In the genomic region with DNA sequence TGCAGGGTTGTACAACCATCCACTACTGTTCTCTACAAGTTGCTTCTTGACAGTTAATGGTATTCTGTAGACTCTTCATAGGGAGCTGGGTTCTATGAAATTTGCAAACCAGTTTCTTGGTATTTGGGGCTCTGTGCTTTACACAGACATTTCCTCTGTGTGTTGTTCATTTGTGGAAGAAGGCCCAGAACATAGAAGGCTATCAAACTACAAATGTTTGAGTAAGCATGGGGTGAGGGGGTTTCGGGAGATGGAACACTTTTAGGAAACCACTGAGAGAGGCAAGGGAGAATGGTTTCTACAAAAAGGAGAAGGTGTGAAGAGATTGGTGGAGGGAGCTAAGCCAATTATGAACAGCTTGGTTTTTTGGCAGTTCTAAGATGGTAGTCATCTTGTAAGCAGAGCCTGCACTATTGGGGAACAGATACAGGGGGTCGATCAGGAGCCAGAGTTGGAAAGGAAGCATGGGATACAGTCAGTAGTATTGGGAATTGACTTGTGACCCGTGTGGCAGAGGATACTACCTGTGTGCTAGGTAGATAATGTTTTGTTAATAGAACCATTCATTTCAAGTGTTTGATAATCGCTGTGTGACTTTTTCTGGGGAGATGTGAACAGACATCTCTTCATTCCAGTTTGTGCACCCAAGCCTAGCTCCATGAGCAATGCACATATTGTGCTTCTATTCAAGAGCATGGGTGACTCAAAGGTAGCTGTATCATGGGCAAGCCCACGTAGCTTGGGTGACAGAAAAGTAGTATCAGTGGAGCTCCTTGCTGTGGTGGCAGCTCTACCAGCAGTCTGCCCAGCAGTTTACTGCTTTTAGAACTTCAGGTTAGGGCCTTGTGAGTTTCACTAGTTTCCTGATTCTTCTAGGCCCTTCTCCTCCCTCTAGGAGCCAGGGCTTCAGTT, we compare ENCODE assay signal across 8 mouse cellular contexts. TPM values are rescaled to one million over a fixed set of nuclear protein-coding genes. Genes with fewer than 3 reads are reported as not detected.
A peak's percentile ranks its signal among the peaks of the same experiment; 100 is the strongest.
DNase-seq lines count a peak whose midpoint lies in the region; ATAC-seq and TF ChIP-seq lines count a peak whose summit lies in the region.

No protein-coding gene starts in this region.

- WGBS in heart, adult 2 months, result 77% methylated on average over 5 of the region's 5 CpGs
- 56% methylated on average over 5 of the region's 5 CpGs for WGBS in intestine, embryonic 16.5 days
- WGBS in neural tube, embryonic 14.5 days, result 64% methylated on average over 5 of the region's 5 CpGs

- H3K4me2 ChIP-seq in intestine, embryonic 16.5 days (ENCODE audit: low read depth, low read length), result peak overlapping the region; percentile 77
- peak overlapping the region; percentile 83 for H3K4me2 ChIP-seq in neural tube, embryonic 14.5 days (ENCODE audit: low read depth, low read length)

- intact Hi-C loops in heart, adult 2 months (cut with DNase I), result loop anchor here (5.0 kb wide), 1 partner anchor 375 kb away; a partner anchor contains a TSS

- no peak overlapping the region for H3K9ac ChIP-seq in heart, adult 2 months (ENCODE audit: low read depth, low read length)
- H3K9ac ChIP-seq in intestine, embryonic 16.5 days (ENCODE audit: low read depth, low read length), result peak overlapping the region; percentile 84
- no peak overlapping the region for H3K9ac ChIP-seq in neural tube, embryonic 14.5 days (replicated peaks; ENCODE audit: low read depth, low read length)

- no peaks in the 10 kb centered on the region for H3K9me3 ChIP-seq in intestine, embryonic 16.5 days (ENCODE audit: control insufficient read depth, low read length)
- no peaks in the 10 kb centered on the region for H3K9me3 ChIP-seq in neural tube, embryonic 14.5 days (ENCODE audit: control insufficient read depth, low read length)

- H3K36me3 ChIP-seq in heart, adult 2 months (ENCODE audit: control insufficient read depth, insufficient read depth, low read length), result no peaks in the 10 kb centered on the region
- no peaks in the 10 kb centered on the region for H3K36me3 ChIP-seq in intestine, embryonic 16.5 days (ENCODE audit: control insufficient read depth, insufficient read depth, low read length)
- no peaks in the 10 kb centered on the region for H3K36me3 ChIP-seq in neural tube, embryonic 14.5 days (ENCODE audit: control insufficient read depth, insufficient read depth, low read length)

- no peaks in the 10 kb centered on the region; the same call in 1 of the 2 replicates for H3K4me1 ChIP-seq in heart, adult 2 months (ENCODE audit: control insufficient read depth, insufficient read depth, low read length)
- no peaks in the 10 kb centered on the region; the same call in none of the 2 replicates for H3K4me1 ChIP-seq in cortical plate, adult 2 months (ENCODE audit: control insufficient read depth, insufficient read depth, low read length)
- H3K4me1 ChIP-seq in intestine, embryonic 16.5 days (ENCODE audit: control insufficient read depth, insufficient read depth, low read length), result peaks cover 6% of the 10 kb centered on the region; the same call in 1 of the 2 replicates
- H3K4me1 ChIP-seq in neural tube, embryonic 14.5 days (ENCODE audit: control insufficient read depth, insufficient read depth, low read length), result peaks cover 15% of the 10 kb centered on the region

- TF ChIP-seq CTCF in heart, adult 2 months (IDR thresholded peaks at IDR 0.05), result no peak
- no peak for TF ChIP-seq CTCF in cortical plate, adult 2 months (IDR thresholded peaks at IDR 0.05; ENCODE audit: extremely low read depth, insufficient read depth, low read length)

- ATAC-seq in intestine, embryonic 16.5 days, result no peak
- ATAC-seq in neural tube, embryonic 14.5 days (ENCODE audit: low read depth), result no peak
- ATAC-seq in erythroid progenitor cell, adult 5-6 weeks (replicated peaks; ENCODE audit: low FRiP score, poor library complexity, severe bottlenecking), result no peak

- H3K27me3 ChIP-seq in heart, adult 2 months (ENCODE audit: control insufficient read depth, insufficient read depth, low read length), result no peaks in the 10 kb centered on the region
- H3K27me3 ChIP-seq in intestine, embryonic 16.5 days (replicated peaks; ENCODE audit: control insufficient read depth, insufficient read depth, low read length), result no peaks in the 10 kb centered on the region
- H3K27me3 ChIP-seq in neural tube, embryonic 14.5 days (ENCODE audit: control insufficient read depth, insufficient read depth, low read length), result no peaks in the 10 kb centered on the region

- no peaks in the 10 kb centered on the region for H3K79me2 ChIP-seq in heart, adult 2 months (replicated peaks; ENCODE audit: control insufficient read depth, insufficient read depth, low read length)

- H3K27ac ChIP-seq in heart, adult 2 months, result no peak overlapping the region; the same call in 1 of the 2 replicates
- H3K27ac ChIP-seq in cortical plate, adult 2 months (ENCODE audit: insufficient read depth, low read length), result no peak overlapping the region
- no peak overlapping the region for H3K27ac ChIP-seq in intestine, embryonic 16.5 days (ENCODE audit: low read length)
- H3K27ac ChIP-seq in neural tube, embryonic 14.5 days (ENCODE audit: low read depth, low read length), result no peak overlapping the region

- TF ChIP-seq EP300 in heart, adult 2 months (IDR thresholded peaks at IDR 0.05; ENCODE audit: insufficient read depth, low read depth, low read length), result no peak

- DNase-seq in heart, adult 2 months, result no peak
- DNase-seq in heart, adult 8-10 months (ENCODE audit: low spot score), result no peak
- peak; percentile 52 for DNase-seq in 3T3-L1 (ENCODE audit: low read depth, low spot score)
- no peak for DNase-seq in ovary, postnatal 14 days (ENCODE audit: low spot score)

- H3K4me3 ChIP-seq in heart, adult 2 months, result peak overlapping the region; percentile 74
- H3K4me3 ChIP-seq in cortical plate, adult 2 months (ENCODE audit: insufficient read depth, low read length), result peak overlapping the region; percentile 40
- H3K4me3 ChIP-seq in intestine, embryonic 16.5 days (ENCODE audit: low read length), result peak overlapping the region; percentile 92
- peak overlapping the region; percentile 62 for H3K4me3 ChIP-seq in neural tube, embryonic 14.5 days (ENCODE audit: low read depth, low read length)

- no peak for TF ChIP-seq POLR2A in heart, adult 2 months (IDR thresholded peaks at IDR 0.05; ENCODE audit: insufficient read depth, low read depth, low read length)
- no peak for TF ChIP-seq POLR2A in cortical plate, adult 2 months (IDR thresholded peaks at IDR 0.05; ENCODE audit: extremely low read depth, insufficient read depth, low read length)

RNA-seq across cellular contexts. Expression of a gene that starts 1.8 kb away (rescaled TPM):
- total RNA-seq in heart, adult 2 months (2021), result 1 to 10 TPM; 4.6 to 5.4 TPM
- polyA plus RNA-seq in heart, adult 2 months (2012; rRNA removed), result 2.3 and 3.3 TPM in 2 replicates
- total RNA-seq in heart, adult 8-10 months (2022), result 1 to 10 TPM; 4.6 to 5.4 (median 4.9) TPM
- 10.3 and 10.7 TPM in 2 replicates for polyA plus RNA-seq in cortical plate, adult 2 months (2012; rRNA removed)
- 1.4 and 1.8 TPM in 2 replicates for polyA plus RNA-seq in intestine, embryonic 16.5 days (2015; fragmentation: Nextera tagmentation; extraction: Ambion mirVana)
- 3.5 and 4.4 TPM in 2 replicates for polyA plus RNA-seq in neural tube, embryonic 14.5 days (2014; fragmentation: Nextera tagmentation; extraction: Ambion mirVana)
- 1.4 and 10.9 TPM in 2 replicates for total RNA-seq in erythroid progenitor cell, adult 5-6 weeks (2015; ENCODE audit: low replicate concordance)
- total RNA-seq in erythroid progenitor cell, adult 5-6 weeks (2017; ENCODE audit: low replicate concordance), result 1.5 and 4.4 TPM in 2 replicates

Comparison
In these comparisons a context has a peak if more than half of its experiments do, and no peak if none do; other contexts are left out.
1. H3K4me3 ChIP-seq: peak in every context shown above with its lines; median percentile 92 in intestine, embryonic 16.5 days; 74 in heart, adult 2 months; 62 in neural tube, embryonic 14.5 days; 40 in cortical plate, adult 2 months.